Mouse (Mus musculus): Measurements from ENCODE around the gene Ccdc27.

Gene Ccdc27

GRCm38 (mm10) chr4:154042577-154042976, at the start of gene Ccdc27:
Gene Ccdc27, minus strand, starts transcription at chr4:154042677.
- in situ Hi-C loops (cut with MseI, MboI), result no loop called here

GRCm38 (mm10) chr4:154091356-154091755, 48.9 kb upstream of the Ccdc27 start:
- in situ Hi-C loops (cut with MseI, MboI), result no loop called here

GRCm38 (mm10) chr4:154089205-154089604, 46.7 kb upstream of the Ccdc27 start:
- in situ Hi-C loops (cut with MseI, MboI), result no loop called here

- in situ Hi-C loops (cut with MseI, MboI), result no loop called here
These were observed 44.0 kb upstream of the Ccdc27 start for GRCm38 (mm10) chr4:154086436-154086835.

GRCm38 (mm10) chr4:154085856-154086255, 43.4 kb upstream of the Ccdc27 start:
- in situ Hi-C loops (cut with MseI, MboI), result no loop called here

GRCm38 (mm10) chr4:154081974-154082373, 39.5 kb upstream of the Ccdc27 start:
- in situ Hi-C loops (cut with MseI, MboI), result no loop called here

GRCm38 (mm10) chr4:154081021-154081420, 38.5 kb upstream of the Ccdc27 start:
- in situ Hi-C loops (cut with MseI, MboI), result no loop called here

- in situ Hi-C loops (cut with MseI, MboI), result no loop called here
These were observed 37.7 kb upstream of the Ccdc27 start for GRCm38 (mm10) chr4:154080211-154080610.

- in situ Hi-C loops (cut with MseI, MboI), result no loop called here
These were observed 29.5 kb upstream of the Ccdc27 start for GRCm38 (mm10) chr4:154071941-154072340.

- in situ Hi-C loops (cut with MseI, MboI), result no loop called here
These were observed 29.0 kb upstream of the Ccdc27 start for GRCm38 (mm10) chr4:154071521-154071920.

- in situ Hi-C loops (cut with MseI, MboI), result no loop called here
These were observed 28.4 kb upstream of the Ccdc27 start for GRCm38 (mm10) chr4:154070896-154071295.

GRCm38 (mm10) chr4:154064827-154065773, 22.6 kb upstream of the Ccdc27 start:
- in situ Hi-C loops (cut with MseI, MboI), result loop anchor here in 1 of 2 experiments (10.0 kb wide), 1 partner anchor 90 kb away; no protein-coding TSS in a partner anchor

GRCm38 (mm10) chr4:154057696-154058095, 15.2 kb upstream of the Ccdc27 start:
- in situ Hi-C loops (cut with MseI, MboI), result no loop called here

- in situ Hi-C loops (cut with MseI, MboI), result no loop called here
These were observed 14.2 kb upstream of the Ccdc27 start for GRCm38 (mm10) chr4:154056661-154057060.

- in situ Hi-C loops (cut with MseI, MboI), result no loop called here
These were observed 13.6 kb upstream of the Ccdc27 start for GRCm38 (mm10) chr4:154056046-154056445.

GRCm38 (mm10) chr4:154055482-154055881, 13.0 kb upstream of the Ccdc27 start:
- in situ Hi-C loops (cut with MseI, MboI), result no loop called here

GRCm38 (mm10) chr4:154053065-154053464, 10.6 kb upstream of the Ccdc27 start:
- in situ Hi-C loops (cut with MseI, MboI), result no loop called here

GRCm38 (mm10) chr4:154051401-154051800, 8.9 kb upstream of the Ccdc27 start:
- in situ Hi-C loops (cut with MseI, MboI), result no loop called here

- in situ Hi-C loops (cut with MseI, MboI), result no loop called here
These were observed 3.4 kb upstream of the Ccdc27 start for GRCm38 (mm10) chr4:154045837-154046236.

GRCm38 (mm10) chr4:154037123-154037522, 5.4 kb downstream of the Ccdc27 start:
- in situ Hi-C loops (cut with MseI, MboI), result no loop called here

GRCm38 (mm10) chr4:154028646-154029045, 13.8 kb downstream of the Ccdc27 start:
- in situ Hi-C loops (cut with MseI, MboI), result no loop called here

GRCm38 (mm10) chr4:154028066-154028465, 14.4 kb downstream of the Ccdc27 start:
- in situ Hi-C loops (cut with MseI, MboI), result no loop called here

GRCm38 (mm10) chr4:154026441-154026761, 16.1 kb downstream of the Ccdc27 start:
- in situ Hi-C loops (cut with MseI, MboI), result no loop called here
